Mouse (Mus musculus): ENCODE results near the gene Ly6f. TPM values are rescaled to one million over a fixed set of nuclear protein-coding genes. Genes with fewer than 3 reads are reported as not detected.

Gene Ly6f
- polyA plus RNA-seq, 1 experiment: 3.1 TPM

- no peak overlapping the region for H3K4me3 ChIP-seq (ENCODE audit: insufficient read depth, low read depth, low read length)
- TF ChIP-seq CTCF (conservative IDR thresholded peaks at IDR 0.05; ENCODE audit: insufficient read depth, insufficient read length, low read depth, low read length): no peak
- no peak for TF ChIP-seq POLR2A (IDR thresholded peaks at IDR 0.05; ENCODE audit: low read depth, low read length)
- H3K27ac ChIP-seq (ENCODE audit: insufficient read depth, low read depth, low read length): no peak overlapping the region
- H3K36me3 ChIP-seq (ENCODE audit: control insufficient read depth, insufficient read depth, low read length): no peaks in the 10 kb centered on the region
- no peak for DNase-seq
- H3K27me3 ChIP-seq (replicated peaks; ENCODE audit: control insufficient read depth, insufficient read depth, low read length): no peaks in the 10 kb centered on the region; the same call in 1 of the 2 replicates
- 96% methylated on average over 1 of the region's 1 CpGs for WGBS
- no peaks in the 10 kb centered on the region for H3K4me1 ChIP-seq (ENCODE audit: control insufficient read depth, insufficient read depth, low read length)
Measured at GRCm38 (mm10) chr15:75292377-75292776, 24.2 kb downstream of the Ly6f start.

- H3K36me3 ChIP-seq (ENCODE audit: control insufficient read depth, insufficient read depth, low read length): no peaks in the 10 kb centered on the region
- no peak overlapping the region for H3K27ac ChIP-seq (ENCODE audit: insufficient read depth, low read depth, low read length)
- DNase-seq: no peak
- no peak overlapping the region for H3K4me3 ChIP-seq (ENCODE audit: insufficient read depth, low read depth, low read length)
- TF ChIP-seq POLR2A (IDR thresholded peaks at IDR 0.05; ENCODE audit: low read depth, low read length) (no peak), CTCF (conservative IDR thresholded peaks at IDR 0.05; ENCODE audit: insufficient read depth, insufficient read length, low read depth, low read length) (no peak)
- no peaks in the 10 kb centered on the region for H3K4me1 ChIP-seq (ENCODE audit: control insufficient read depth, insufficient read depth, low read length)
- 85% methylated on average over 7 of the region's 7 CpGs for whole genome bisulfite sequencing
- H3K27me3 ChIP-seq (replicated peaks; ENCODE audit: control insufficient read depth, insufficient read depth, low read length): no peaks in the 10 kb centered on the region; the same call in 1 of the 2 replicates
Measured at GRCm38 (mm10) chr15:75293873-75294385, 25.7 kb downstream of the Ly6f start.

GRCm38 (mm10) chr15:75306101-75306500 lies 37.9 kb downstream of the Ly6f start:
- H3K27me3 ChIP-seq (replicated peaks; ENCODE audit: control insufficient read depth, insufficient read depth, low read length): no peaks in the 10 kb centered on the region
- H3K4me1 ChIP-seq (ENCODE audit: control insufficient read depth, insufficient read depth, low read length): peaks cover 7% of the 10 kb centered on the region; the same call in 1 of the 2 replicates
- H3K36me3 ChIP-seq (ENCODE audit: control insufficient read depth, insufficient read depth, low read length): no peaks in the 10 kb centered on the region
- no peak overlapping the region for H3K4me3 ChIP-seq (ENCODE audit: insufficient read depth, low read depth, low read length)
- 13% methylated on average over 1 of the region's 1 CpGs for WGBS
- TF ChIP-seq CTCF (conservative IDR thresholded peaks at IDR 0.05; ENCODE audit: insufficient read depth, insufficient read length, low read depth, low read length): no peak
- no peak for TF ChIP-seq POLR2A (IDR thresholded peaks at IDR 0.05; ENCODE audit: low read depth, low read length)
- DNase-seq: peak; percentile 65
- H3K27ac ChIP-seq (ENCODE audit: insufficient read depth, low read depth, low read length): no peak overlapping the region

- 66% methylated on average over 4 of the region's 4 CpGs for WGBS
- no peak overlapping the region for H3K27ac ChIP-seq (ENCODE audit: insufficient read depth, low read depth, low read length)
- no peak overlapping the region for H3K4me3 ChIP-seq (ENCODE audit: insufficient read depth, low read depth, low read length)
- peaks cover 7% of the 10 kb centered on the region; the same call in 1 of the 2 replicates for H3K4me1 ChIP-seq (ENCODE audit: control insufficient read depth, insufficient read depth, low read length)
- no peaks in the 10 kb centered on the region for H3K36me3 ChIP-seq (ENCODE audit: control insufficient read depth, insufficient read depth, low read length)
- no peaks in the 10 kb centered on the region for H3K27me3 ChIP-seq (replicated peaks; ENCODE audit: control insufficient read depth, insufficient read depth, low read length)
- DNase-seq: peak; percentile 66
- no peak for TF ChIP-seq CTCF (conservative IDR thresholded peaks at IDR 0.05; ENCODE audit: insufficient read depth, insufficient read length, low read depth, low read length)
- TF ChIP-seq POLR2A (IDR thresholded peaks at IDR 0.05; ENCODE audit: low read depth, low read length): no peak
Measured at GRCm38 (mm10) chr15:75309186-75309585, 41.0 kb downstream of the Ly6f start.

- TF ChIP-seq CTCF (conservative IDR thresholded peaks at IDR 0.05; ENCODE audit: insufficient read depth, insufficient read length, low read depth, low read length) (no peak), POLR2A (IDR thresholded peaks at IDR 0.05; ENCODE audit: low read depth, low read length) (no peak)
- DNase-seq: no peak
- no peak overlapping the region for H3K4me3 ChIP-seq (ENCODE audit: insufficient read depth, low read depth, low read length)
- H3K36me3 ChIP-seq (ENCODE audit: control insufficient read depth, insufficient read depth, low read length): no peaks in the 10 kb centered on the region
- H3K27ac ChIP-seq (ENCODE audit: insufficient read depth, low read depth, low read length): no peak overlapping the region
- H3K4me1 ChIP-seq (ENCODE audit: control insufficient read depth, insufficient read depth, low read length): peaks cover 7% of the 10 kb centered on the region; the same call in 1 of the 2 replicates
- 100% methylated on average over 1 of the region's 1 CpGs for WGBS
- H3K27me3 ChIP-seq (replicated peaks; ENCODE audit: control insufficient read depth, insufficient read depth, low read length): no peaks in the 10 kb centered on the region
Measured at GRCm38 (mm10) chr15:75309946-75310345, 41.7 kb downstream of the Ly6f start.

GRCm38 (mm10) chr15:75314421-75314820 lies 46.2 kb downstream of the Ly6f start:
- peak; percentile 42 for DNase-seq
- 62% methylated on average over 2 of the region's 2 CpGs for WGBS
- TF ChIP-seq CTCF (conservative IDR thresholded peaks at IDR 0.05; ENCODE audit: insufficient read depth, insufficient read length, low read depth, low read length) (no peak), POLR2A (IDR thresholded peaks at IDR 0.05; ENCODE audit: low read depth, low read length) (no peak)
- Histone ChIP-seq H3K4me3 (ENCODE audit: insufficient read depth, low read depth, low read length) (no peak overlapping the region), H3K4me1 (ENCODE audit: control insufficient read depth, insufficient read depth, low read length) (no peaks in the 10 kb centered on the region; the same call in 1 of the 2 replicates), H3K27me3 (replicated peaks; ENCODE audit: control insufficient read depth, insufficient read depth, low read length) (no peaks in the 10 kb centered on the region), H3K27ac (ENCODE audit: insufficient read depth, low read depth, low read length) (no peak overlapping the region), H3K36me3 (ENCODE audit: control insufficient read depth, insufficient read depth, low read length) (no peaks in the 10 kb centered on the region)

- H3K27ac ChIP-seq (ENCODE audit: insufficient read depth, low read depth, low read length): no peak overlapping the region
- no peaks in the 10 kb centered on the region; the same call in 1 of the 2 replicates for H3K4me1 ChIP-seq (ENCODE audit: control insufficient read depth, insufficient read depth, low read length)
- DNase-seq: peak; percentile 45
- TF ChIP-seq POLR2A (IDR thresholded peaks at IDR 0.05; ENCODE audit: low read depth, low read length) (no peak), CTCF (conservative IDR thresholded peaks at IDR 0.05; ENCODE audit: insufficient read depth, insufficient read length, low read depth, low read length) (peak; percentile 60)
- WGBS: 45% methylated on average over 2 of the region's 2 CpGs
- H3K36me3 ChIP-seq (ENCODE audit: control insufficient read depth, insufficient read depth, low read length): no peaks in the 10 kb centered on the region
- H3K4me3 ChIP-seq (ENCODE audit: insufficient read depth, low read depth, low read length): no peak overlapping the region
- H3K27me3 ChIP-seq (replicated peaks; ENCODE audit: control insufficient read depth, insufficient read depth, low read length): no peaks in the 10 kb centered on the region
Measured at GRCm38 (mm10) chr15:75317255-75317654, 49.0 kb downstream of the Ly6f start.
